Mouse (Mus musculus) lung, postnatal 0 days (tissue): ENCODE data around the gene Chrm4. TPM values are rescaled to one million over a fixed set of nuclear protein-coding genes. Genes with fewer than 3 reads are reported as not detected.
A peak's percentile ranks its signal among the peaks of the same experiment; 100 is the strongest.

ENCODE experiments used
- ATAC-seq: fragments of 200-750 bp; cut with Nextera tagmentation; 2 replicates; pipeline ENCODE4 v1.8.0; 2017; ENCODE audit warnings: moderate library complexity
- DNase-seq: peaks from one replicate; pipeline ENCODE4 v3.0.0-alpha.2; 2016; ENCODE audit warnings: low spot score
- H3K27ac ChIP-seq: fragments of 300-500 bp; sonication (generic); 2 replicates; pipeline ENCODE4 v1.5.1; 2014; ENCODE audit warnings: antibody characterized with exemption, mild to moderate bottlenecking, low read length, mixed read lengths
- H3K27me3 ChIP-seq: fragments of 300-500 bp; sonication (generic); replicated peaks from 2 replicates; pipeline ENCODE4 v1.6.1; 2014; ENCODE audit warnings: low read length, mixed read lengths; ENCODE audit not compliant: insufficient read depth
- H3K36me3 ChIP-seq: fragments of 300-500 bp; sonication (generic); 2 replicates; pipeline ENCODE4 v1.6.1; 2014; ENCODE audit warnings: low read length, mixed read lengths; ENCODE audit not compliant: insufficient read depth
- H3K4me1 ChIP-seq: fragments of 300-500 bp; sonication (generic); 2 replicates; pipeline ENCODE4 v1.6.1; 2014; ENCODE audit warnings: antibody characterized with exemption, low read depth, low read length, mixed read lengths; ENCODE audit not compliant: insufficient read depth
- H3K4me2 ChIP-seq: fragments of 300-500 bp; sonication (generic); replicated peaks from 2 replicates; pipeline ENCODE4 v1.6.1; 2014; ENCODE audit warnings: low read depth, mild to moderate bottlenecking, low read length, moderate library complexity, mixed read lengths
- H3K4me3 ChIP-seq: fragments of 300-500 bp; sonication (generic); 2 replicates; pipeline ENCODE4 v1.5.1; 2014; ENCODE audit warnings: low read depth, low read length
- H3K9ac ChIP-seq: fragments of 300-500 bp; sonication (generic); replicated peaks from 2 replicates; pipeline ENCODE4 v1.6.1; 2014; ENCODE audit warnings: low read depth, mild to moderate bottlenecking
- H3K9me3 ChIP-seq: fragments of 300-500 bp; sonication (generic); 2 replicates; pipeline ENCODE4 v1.6.1; 2016; ENCODE audit warnings: low read length, mixed read lengths
- CTCF ChIP-seq: IDR thresholded peaks from 2 replicates; pipeline ENCODE4 v1.5.1; 2016; ENCODE audit warnings: antibody characterized with exemption, mild to moderate bottlenecking
- EP300 ChIP-seq: IDR thresholded peaks from 2 replicates; pipeline ENCODE4 v1.6.1; 2016; ENCODE audit warnings: antibody characterized with exemption, mild to moderate bottlenecking, control low read depth
- WGBS: fragments of 180-500 bp; shearing (Covaris S2); extraction: QIAGEN DNeasy Blood & Tissue Kit; methylation state at CpG from one replicate; pipeline ENCODE4 v1.1.7; 2014; 5-methylcytosine and 5-hydroxymethylcytosine counted together
- polyA plus RNA-seq: library from polyadenylated mRNA; unstranded; fragments of >200 nt; fragmentation: Nextera tagmentation; extraction: Ambion mirVana; gene quantifications from 2 replicates; pipeline ENCODE4 v1.2.1, GENCODE M21; 2015

Chrm4 gene
- polyA plus RNA-seq, 1 experiment from 2014 or later, result 0.16 TPM

DNA sequence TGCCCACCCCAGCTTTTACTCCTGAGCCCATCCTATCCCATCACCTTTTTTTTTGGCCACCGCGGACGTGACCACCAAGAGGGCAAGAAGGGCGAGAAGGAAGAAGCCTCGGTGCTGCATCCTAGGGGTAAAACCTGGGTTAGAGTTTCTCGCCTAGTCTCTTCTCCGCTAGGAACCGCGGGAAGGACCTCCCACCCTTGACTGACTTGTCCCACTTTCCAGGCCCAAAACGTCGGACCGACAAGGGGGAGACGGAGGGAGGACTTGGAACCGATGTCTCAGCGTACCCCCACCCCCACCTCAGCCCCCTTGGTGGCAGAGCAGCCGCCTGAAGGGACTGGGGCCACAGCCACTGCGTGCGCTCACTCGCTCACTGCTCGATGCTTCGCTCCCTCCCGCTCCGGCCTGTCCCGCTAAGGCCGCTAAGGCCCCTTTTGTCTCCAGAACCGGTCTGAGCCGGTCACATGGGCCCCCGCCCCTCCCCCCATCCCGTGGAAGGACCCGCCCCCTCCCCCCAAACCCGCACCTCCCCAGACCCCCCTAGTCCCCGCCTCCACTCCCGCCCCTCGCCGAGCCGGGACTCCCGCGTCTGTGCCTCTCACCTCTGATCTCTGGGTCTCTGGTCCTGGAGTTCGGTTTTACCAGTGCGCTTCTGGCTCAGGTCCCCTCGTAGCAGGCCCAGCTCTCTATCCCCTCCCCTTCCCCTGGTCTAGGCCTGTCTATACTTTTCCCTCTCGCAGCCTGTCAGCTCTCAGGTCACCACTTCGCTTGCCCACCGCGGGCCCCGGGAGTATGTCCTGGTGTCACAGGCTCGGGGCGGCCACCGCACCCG is 4.5 kb downstream of the Chrm4 start:
- TF ChIP-seq EP300 (no peak), CTCF (no peak)
- H3K9ac ChIP-seq, result peak overlapping the region; percentile 32; the same call in 1 of the 2 replicates
- H3K27ac ChIP-seq, result no peak overlapping the region
- H3K9me3 ChIP-seq, result no peaks in the 10 kb centered on the region
- H3K4me1 ChIP-seq, result peaks cover 13% of the 10 kb centered on the region; the same call in 1 of the 2 replicates
- H3K36me3 ChIP-seq, result peaks cover 11% of the 10 kb centered on the region
- WGBS, result 5% methylated on average over 41 of the region's 50 CpGs
- ATAC-seq, result peak; percentile 55
- H3K4me3 ChIP-seq, result peak overlapping the region; percentile 39
- H3K27me3 ChIP-seq, result no peaks in the 10 kb centered on the region
- H3K4me2 ChIP-seq, result peak overlapping the region; percentile 61
- peak; percentile 63 for DNase-seq

DNA sequence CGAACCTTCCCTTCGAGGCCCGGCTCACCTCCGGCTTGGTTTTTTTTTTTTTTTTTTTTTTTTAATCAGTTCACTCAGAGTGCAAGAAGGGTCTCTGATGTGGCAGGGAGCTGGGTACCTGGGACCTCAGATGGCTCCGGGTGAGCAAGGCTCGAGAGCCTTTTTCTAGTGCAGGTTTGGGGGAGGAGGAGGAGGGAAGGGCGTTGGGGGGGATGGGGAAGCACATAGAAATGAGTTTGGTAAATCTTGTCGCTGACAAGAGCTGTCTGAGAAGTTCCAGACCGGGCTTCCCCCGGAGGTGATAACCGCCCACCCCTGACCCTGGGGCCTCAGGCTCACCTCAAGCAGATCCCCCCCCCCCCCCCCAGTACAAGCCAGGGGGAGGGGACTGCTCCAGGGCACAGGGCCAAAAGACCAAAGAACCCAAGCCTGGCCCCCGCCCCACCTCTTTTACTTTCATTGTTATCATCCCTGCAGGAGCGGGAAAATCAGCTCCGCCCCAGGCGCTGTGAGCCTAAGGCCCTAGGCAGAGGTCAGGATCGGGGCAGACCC is 5.2 kb downstream of the Chrm4 start, which contains the start of gene Mdk:
Gene Mdk, minus strand, starts transcription at position 138 of the 552 bp plus-strand sequence.
- Histone ChIP-seq H3K27me3 (no peaks in the 10 kb centered on the region), H3K4me2 (peak within 1 kb of the TSS; percentile 61), H3K27ac (no peak within 1 kb of the TSS), H3K9me3 (no peaks in the 10 kb centered on the region), H3K36me3 (peaks cover 18% of the 10 kb centered on the region), H3K4me1 (peaks cover 13% of the 10 kb centered on the region; the same call in 1 of the 2 replicates), H3K9ac (peak within 1 kb of the TSS; percentile 32; the same call in 1 of the 2 replicates), H3K4me3 (peak within 1 kb of the TSS; percentile 39)
- DNase-seq (no peak), ATAC-seq (no peak)
- no peak for TF ChIP-seq EP300
- no peak for TF ChIP-seq CTCF
- WGBS, result 12% methylated on average over 14 of the region's 16 CpGs

GRCm38 (mm10) chr2:91932737-91933350 is 5.8 kb downstream of the Chrm4 start:
- ATAC-seq (no peak), DNase-seq (no peak)
- Histone ChIP-seq H3K9ac (no peak overlapping the region), H3K36me3 (peaks cover 24% of the 10 kb centered on the region), H3K4me3 (no peak overlapping the region), H3K27me3 (no peaks in the 10 kb centered on the region), H3K4me1 (peaks cover 13% of the 10 kb centered on the region; the same call in 1 of the 2 replicates), H3K9me3 (no peaks in the 10 kb centered on the region), H3K4me2 (no peak overlapping the region), H3K27ac (no peak overlapping the region)
- WGBS, result 36% methylated on average over 5 of the region's 6 CpGs
- no peak for TF ChIP-seq CTCF

- peaks cover 13% of the 10 kb centered on the region; the same call in 1 of the 2 replicates for H3K4me1 ChIP-seq
- H3K27me3 ChIP-seq, result no peaks in the 10 kb centered on the region
- no peak overlapping the region for H3K4me2 ChIP-seq
- no peaks in the 10 kb centered on the region for H3K9me3 ChIP-seq
- no peak for DNase-seq
- H3K9ac ChIP-seq, result no peak overlapping the region
- no peak for TF ChIP-seq EP300
- no peak for TF ChIP-seq CTCF
- peaks cover 30% of the 10 kb centered on the region for H3K36me3 ChIP-seq
- no peak overlapping the region for H3K4me3 ChIP-seq
- no peak overlapping the region for H3K27ac ChIP-seq
- ATAC-seq, result no peak
- 57% methylated on average over 9 of the region's 9 CpGs for WGBS
These were observed 6.4 kb downstream of the Chrm4 start for GRCm38 (mm10) chr2:91933471-91933870.

- Histone ChIP-seq H3K27me3 (no peaks in the 10 kb centered on the region), H3K9ac (no peak overlapping the region), H3K4me1 (peaks cover 13% of the 10 kb centered on the region; the same call in 1 of the 2 replicates), H3K9me3 (no peaks in the 10 kb centered on the region), H3K36me3 (peaks cover 36% of the 10 kb centered on the region), H3K27ac (no peak overlapping the region), H3K4me3 (no peak overlapping the region), H3K4me2 (no peak overlapping the region)
- no peak for DNase-seq
- TF ChIP-seq CTCF, result no peak
- no peak for TF ChIP-seq EP300
- no peak for ATAC-seq
- WGBS, result 36% methylated on average over 8 of the region's 8 CpGs
These were observed 7.0 kb downstream of the Chrm4 start for GRCm38 (mm10) chr2:91934016-91934415.
